Mouse (Mus musculus) ovary, adult 10 weeks (tissue): Measurements from ENCODE around the gene Cryge. TPM values are rescaled to one million over a fixed set of nuclear protein-coding genes. Genes with fewer than 3 reads are reported as not detected.

Source experiments
- polyA plus RNA-seq: library from polyadenylated mRNA; stranded (reverse); fragments of 350-450 nt; fragmentation: Illumina TruSeq; extraction: RNeasy Lipid Tissue Mini Kit (QIAGEN cat#74804); gene quantifications from one replicate; pipeline ENCODE4 v1.2.3, GENCODE M21; 2014

The Cryge gene
- not detected for polyA plus RNA-seq

DNA sequence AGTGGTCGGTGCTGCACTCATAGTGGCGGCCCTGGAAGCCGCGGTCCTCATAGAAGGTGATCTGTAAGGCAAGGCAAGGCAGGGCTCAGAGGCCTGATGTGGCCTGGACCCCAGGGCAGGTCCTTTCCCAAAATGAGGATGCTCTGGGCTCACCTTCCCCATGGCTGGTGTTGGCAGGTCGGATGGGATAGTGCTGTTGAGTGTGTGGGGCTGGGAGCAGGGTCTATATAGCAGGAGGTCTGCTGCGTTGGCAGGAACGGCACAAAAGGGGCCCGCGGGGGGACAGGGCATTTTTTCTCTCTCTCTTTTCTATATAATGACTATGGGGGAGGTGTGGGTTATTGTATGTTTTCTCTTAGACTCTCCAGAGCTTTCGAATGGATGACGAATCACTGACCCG is at the start of gene Cryge:
TSS of gene Cryge (minus strand) at position 198 of the 400 bp plus-strand sequence.

DNA sequence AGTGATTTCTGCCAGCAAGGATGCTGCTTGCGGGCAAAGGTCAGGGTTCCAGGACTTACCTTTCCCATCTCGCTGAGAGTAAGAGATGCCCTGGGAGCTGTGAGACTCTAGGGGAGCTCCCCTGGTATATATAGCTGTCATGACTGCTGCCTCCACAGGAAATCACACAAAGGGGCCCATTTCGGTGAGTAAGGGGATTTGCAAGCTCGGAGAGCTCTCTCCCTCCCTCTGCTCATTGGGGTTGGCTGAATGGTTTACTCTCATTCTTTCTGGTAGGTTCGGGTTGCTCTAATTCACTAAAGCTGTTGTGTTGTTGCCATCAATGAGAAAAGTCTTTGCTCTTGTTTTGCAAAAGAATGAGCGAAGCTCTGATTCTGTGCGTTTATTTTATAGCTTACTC is 31.2 kb upstream of the Cryge start, which contains the start of gene Crygb:
TSS of gene Crygb (minus strand) at position 101 of the 400 bp plus-strand sequence.

DNA sequence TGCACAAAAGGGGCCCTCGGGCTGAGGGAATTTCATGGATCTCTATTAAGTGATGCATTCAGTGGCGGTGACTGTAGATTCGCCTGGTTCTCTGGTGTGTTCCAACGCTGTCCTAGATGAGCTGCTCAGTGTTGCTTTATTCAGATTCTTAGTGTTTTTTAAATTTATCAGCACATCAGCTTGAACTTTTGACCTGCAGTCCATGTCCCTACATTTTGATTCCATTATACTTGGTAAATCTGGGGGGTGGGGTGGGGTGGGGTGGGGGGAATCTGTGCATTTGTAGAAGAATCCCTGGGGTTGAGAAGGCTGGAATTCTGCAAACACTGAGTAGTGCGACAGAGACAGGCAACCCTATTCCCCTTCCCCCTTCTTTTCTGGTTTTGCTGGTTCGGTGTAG is 22.6 kb upstream of the Cryge start, which contains the start of gene Crygc:
TSS of gene Crygc (minus strand) at position 101 of the 400 bp plus-strand sequence.

DNA sequence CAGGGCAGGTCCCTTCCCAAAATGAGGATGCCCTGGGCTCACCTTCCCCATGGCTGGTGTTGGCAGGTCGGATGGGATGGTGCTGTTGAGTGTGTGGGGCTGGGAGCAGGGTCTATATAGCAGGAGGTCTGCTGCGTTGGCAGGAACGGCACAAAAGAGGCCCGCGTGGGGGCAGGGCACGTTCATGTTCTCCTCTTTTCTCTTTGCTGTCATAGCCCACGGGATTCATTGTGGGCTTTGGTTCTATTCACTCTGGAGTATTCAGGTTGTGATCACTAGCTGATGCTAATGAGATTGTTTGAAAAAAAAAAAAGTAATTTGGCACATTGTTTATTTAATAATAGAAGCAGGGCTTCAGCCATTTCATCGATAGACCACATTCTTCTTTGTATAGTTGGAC is 12.4 kb upstream of the Cryge start, which contains the start of gene Crygd:
TSS of gene Crygd (minus strand) at position 101 of the 400 bp plus-strand sequence.

DNA sequence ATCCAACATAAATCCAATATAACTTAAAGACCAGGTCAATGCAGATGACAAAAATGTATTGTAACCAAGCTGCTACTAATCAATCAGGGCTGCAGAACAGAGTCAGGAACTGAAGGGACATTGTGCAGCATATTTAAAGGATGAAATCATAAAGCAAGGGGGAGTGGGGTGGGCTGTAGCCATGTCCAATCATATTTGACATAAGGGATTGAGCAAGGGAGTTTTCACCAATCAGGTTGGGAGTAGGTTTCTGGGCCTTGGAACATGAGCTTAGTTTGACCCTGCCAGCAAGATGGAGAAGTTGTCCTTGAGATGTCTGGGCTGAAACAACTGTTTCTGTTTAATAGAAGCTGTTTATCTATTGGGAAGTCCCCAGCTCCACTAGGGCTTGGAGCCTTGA is 18.3 kb downstream of the Cryge start, which contains the start of gene Akr1cl:
TSS of gene Akr1cl (minus strand) at position 119 of the 400 bp plus-strand sequence.

Other genes starting within 250 kb of the Cryge start
- gene Plekhm3, start 94.3 kb downstream of the Cryge start, polyA plus RNA-seq, result 6.0 TPM
- 3,153 TPM for gene Akr1cl, start 18.4 kb downstream of the Cryge start, polyA plus RNA-seq
- gene Crygd, start 12.3 kb upstream of the Cryge start, polyA plus RNA-seq, result not detected
- gene Crygc, start 22.5 kb upstream of the Cryge start, polyA plus RNA-seq, result not detected
- gene Crygb, start 31.1 kb upstream of the Cryge start, polyA plus RNA-seq, result 1.2 TPM
- gene Cryga, start 52.2 kb upstream of the Cryge start, polyA plus RNA-seq, result not detected
- not detected for gene Gm28845, start 68.4 kb upstream of the Cryge start, polyA plus RNA-seq
- 7.6 TPM for gene D630023F18Rik, start 72.1 kb upstream of the Cryge start, polyA plus RNA-seq
- gene Idh1, start 135.4 kb upstream of the Cryge start, polyA plus RNA-seq, result 911 TPM
- gene Pikfyve, start 135.5 kb upstream of the Cryge start, polyA plus RNA-seq, result 23.3 TPM
- gene Pth2r, start 230.9 kb upstream of the Cryge start, polyA plus RNA-seq, result not detected